Mouse (Mus musculus) CH12.LX (cell line): ENCODE results near the gene Trit1.

ENCODE experiments used
- BHLHE40 ChIP-seq: IDR thresholded peaks from 2 replicates; pipeline ENCODE4 v1.6.1; 2011; ENCODE audit warnings: mild to moderate bottlenecking, low read depth, low read length, improper control_type of control experiment
- CTCF ChIP-seq, 2 experiments: IDR thresholded peaks in 1 of 2; conservative IDR thresholded peaks in 1 of 2; 2 replicates each; pipeline ENCODE4 v1.5.1; 2011 to 2012; ENCODE audit warnings: low read depth in 2 of 2, low read length in 2 of 2, improper control_type of control experiment in 1 of 2, inconsistent platforms in 1 of 2, mild to moderate bottlenecking in 1 of 2, moderate library complexity in 1 of 2
- EP300 ChIP-seq: IDR thresholded peaks from 2 replicates; pipeline ENCODE4 v1.6.1; 2011; ENCODE audit warnings: low read length, improper control_type of control experiment
- POLR2A ChIP-seq: IDR thresholded peaks from 2 replicates; pipeline ENCODE4 v1.6.1; 2011; ENCODE audit warnings: low read depth, mild to moderate bottlenecking, improper control_type of control experiment, low read length
- TBP ChIP-seq: conservative IDR thresholded peaks from 2 replicates; pipeline ENCODE4 v1.6.1; 2011; ENCODE audit warnings: low read depth, low read length, improper control_type of control experiment
- TCF12 ChIP-seq: IDR thresholded peaks from 2 replicates; pipeline ENCODE4 v1.6.1; 2014; ENCODE audit warnings: low read depth, mild to moderate bottlenecking, inconsistent platforms, low read length, improper control_type of control experiment
- USF1 ChIP-seq: IDR thresholded peaks from 2 replicates; pipeline ENCODE4 v1.6.1; 2014; ENCODE audit warnings: low read depth, mild to moderate bottlenecking, inconsistent platforms, low read length, improper control_type of control experiment
- ZC3H11A ChIP-seq: IDR thresholded peaks from 2 replicates; pipeline ENCODE4 v1.6.1; 2012; ENCODE audit warnings: low read depth, mild to moderate bottlenecking, inconsistent platforms, low read length, improper control_type of control experiment
- ZKSCAN1 ChIP-seq: IDR thresholded peaks from 2 replicates; pipeline ENCODE4 v1.6.1; 2012; ENCODE audit warnings: low read depth, inconsistent platforms, low read length, improper control_type of control experiment, borderline replicate concordance
- ZNF384 ChIP-seq: IDR thresholded peaks from 2 replicates; pipeline ENCODE4 v1.6.1; 2012; ENCODE audit warnings: low read depth, low read length, improper control_type of control experiment, inconsistent platforms

GRCm38 (mm10) chr4:122982537-122982936 lies 33.9 kb upstream of the Trit1 start:
- TF ChIP-seq USF1: no peak
- TF ChIP-seq ZC3H11A: no peak
- TF ChIP-seq ZKSCAN1: no peak
- no peak for TF ChIP-seq BHLHE40
- TF ChIP-seq CTCF (conservative IDR thresholded peaks at IDR 0.05 in 1 of 2, IDR thresholded peaks at IDR 0.05 in 1 of 2; ENCODE audit: low read depth in 2 of 2, low read length in 2 of 2): no peak
- TF ChIP-seq POLR2A: no peak
- TF ChIP-seq EP300: no peak
- no peak for TF ChIP-seq TCF12
- TF ChIP-seq ZNF384: no peak
- no peak for TF ChIP-seq TBP
